Mouse (Mus musculus) kidney, embryonic 14.5 days (tissue): ENCODE measurements at regions not wholly inside any gene's neighbourhood (a gene's known extent, or its start where the extent isn't known, plus 50 kb on each side); places are given as distances from the start of the nearest gene placed in this dataset.

ENCODE experiments used
- ATAC-seq: fragments of 200-750 bp; cut with Nextera tagmentation; 2 replicates; pipeline ENCODE4 v1.8.0; 2017; ENCODE audit warnings: moderate number of reproducible peaks, mild to moderate bottlenecking, moderate TSS enrichment, moderate library complexity; ENCODE audit not compliant: low FRiP score, low TSS enrichment
- H3K27ac ChIP-seq: fragments of 300-500 bp; sonication (generic); 2 replicates; pipeline ENCODE4 v1.5.1; 2014; ENCODE audit warnings: low read depth, mild to moderate bottlenecking, low read length, moderate library complexity, mixed read lengths
- H3K27me3 ChIP-seq: fragments of 300-500 bp; sonication (generic); 2 replicates; pipeline ENCODE4 v1.6.1; 2014; ENCODE audit warnings: mild to moderate bottlenecking, low read length; ENCODE audit not compliant: control insufficient read depth, insufficient read depth
- H3K36me3 ChIP-seq: fragments of 300-500 bp; sonication (generic); 2 replicates; pipeline ENCODE4 v1.6.1; 2014; ENCODE audit warnings: low read length, mixed read lengths; ENCODE audit not compliant: control insufficient read depth, insufficient read depth
- H3K4me1 ChIP-seq: fragments of 300-500 bp; sonication (generic); 2 replicates; pipeline ENCODE4 v1.6.1; 2014; ENCODE audit warnings: low read length, mixed read lengths; ENCODE audit not compliant: control insufficient read depth, insufficient read depth
- H3K4me2 ChIP-seq: fragments of 300-500 bp; sonication (generic); replicated peaks from 2 replicates; pipeline ENCODE4 v1.6.1; 2014; ENCODE audit warnings: low read depth, mild to moderate bottlenecking, low read length
- H3K4me3 ChIP-seq: fragments of 300-500 bp; sonication (generic); 2 replicates; pipeline ENCODE4 v1.5.1; 2014; ENCODE audit warnings: mild to moderate bottlenecking, low read length
- H3K9ac ChIP-seq: fragments of 300-500 bp; sonication (generic); 2 replicates; pipeline ENCODE4 v1.6.1; 2014; ENCODE audit warnings: low read depth, mild to moderate bottlenecking, low read length, moderate library complexity
- H3K9me3 ChIP-seq: fragments of 300-500 bp; sonication (generic); 2 replicates; pipeline ENCODE4 v1.6.1; 2016; ENCODE audit warnings: low read length; ENCODE audit not compliant: control insufficient read depth
- WGBS: fragments of 180-500 bp; shearing (Covaris S2); extraction: QIAGEN DNeasy Blood & Tissue Kit; methylation state at CpG from one replicate; pipeline ENCODE4 v1.1.7; 2014; 5-methylcytosine and 5-hydroxymethylcytosine counted together

DNA sequence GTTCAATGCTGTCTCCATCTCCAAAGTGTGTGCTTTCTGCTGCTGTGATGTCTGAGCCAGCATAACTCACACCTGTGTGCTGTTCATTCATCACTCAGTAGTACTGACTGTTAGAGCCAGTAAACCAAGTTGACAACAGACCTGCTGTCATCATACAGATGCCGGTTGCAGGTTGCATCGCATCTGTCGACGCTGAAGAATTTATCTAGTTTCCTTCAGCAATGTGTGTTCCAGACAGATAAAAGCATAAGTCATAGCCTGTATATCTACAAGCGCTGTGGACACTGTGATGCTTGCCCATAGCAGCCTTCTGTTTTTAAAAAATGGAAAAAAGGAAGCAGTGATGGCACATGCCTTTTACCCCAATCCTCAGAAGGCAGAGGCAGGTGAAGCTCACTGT is 524.6 kb upstream of the Adamts9 start:
- Histone ChIP-seq H3K36me3 (no peaks in the 10 kb centered on the region), H3K9ac (no peak overlapping the region), H3K9me3 (no peaks in the 10 kb centered on the region), H3K27me3 (no peaks in the 10 kb centered on the region), H3K27ac (no peak overlapping the region), H3K4me1 (no peaks in the 10 kb centered on the region), H3K4me2 (no peak overlapping the region), H3K4me3 (no peak overlapping the region)
- no peak for ATAC-seq
- WGBS, result 95% methylated on average over 5 of the region's 5 CpGs

- Histone ChIP-seq H3K4me3 (no peak overlapping the region), H3K4me2 (no peak overlapping the region), H3K9me3 (no peaks in the 10 kb centered on the region), H3K36me3 (no peaks in the 10 kb centered on the region), H3K27ac (no peak overlapping the region), H3K27me3 (no peaks in the 10 kb centered on the region), H3K9ac (no peak overlapping the region), H3K4me1 (no peaks in the 10 kb centered on the region)
- ATAC-seq, result no peak
- 94% methylated on average over 4 of the region's 4 CpGs for WGBS
Measured at GRCm38 (mm10) chr6:93462861-93463260, 519.6 kb upstream of the Adamts9 start.

DNA sequence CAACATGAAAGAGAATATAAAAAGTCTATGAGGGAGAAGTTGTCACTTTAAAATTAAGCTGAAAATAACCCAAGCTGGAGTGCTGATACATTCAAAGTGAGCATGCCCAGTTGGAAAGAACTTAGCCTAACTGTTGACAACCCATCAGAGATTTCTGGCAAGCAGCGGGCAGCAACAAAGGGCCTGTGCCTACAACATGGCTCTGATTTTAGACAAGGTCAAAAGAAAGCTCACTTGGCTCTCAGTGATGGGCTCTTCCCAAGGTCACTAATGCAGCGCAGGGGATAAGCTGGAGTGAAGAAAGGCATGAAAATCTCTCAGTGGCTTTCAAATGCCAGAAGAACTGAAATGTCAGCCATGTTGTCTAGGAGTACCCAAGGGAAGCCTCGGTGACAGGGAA is 518.1 kb upstream of the Adamts9 start:
- H3K9me3 ChIP-seq, result no peaks in the 10 kb centered on the region
- H3K4me2 ChIP-seq, result no peak overlapping the region
- H3K36me3 ChIP-seq, result no peaks in the 10 kb centered on the region
- no peak overlapping the region for H3K9ac ChIP-seq
- H3K4me3 ChIP-seq, result no peak overlapping the region
- no peak for ATAC-seq
- no peak overlapping the region for H3K27ac ChIP-seq
- no peaks in the 10 kb centered on the region for H3K27me3 ChIP-seq
- 87% methylated on average over 3 of the region's 3 CpGs for WGBS
- no peaks in the 10 kb centered on the region for H3K4me1 ChIP-seq

DNA sequence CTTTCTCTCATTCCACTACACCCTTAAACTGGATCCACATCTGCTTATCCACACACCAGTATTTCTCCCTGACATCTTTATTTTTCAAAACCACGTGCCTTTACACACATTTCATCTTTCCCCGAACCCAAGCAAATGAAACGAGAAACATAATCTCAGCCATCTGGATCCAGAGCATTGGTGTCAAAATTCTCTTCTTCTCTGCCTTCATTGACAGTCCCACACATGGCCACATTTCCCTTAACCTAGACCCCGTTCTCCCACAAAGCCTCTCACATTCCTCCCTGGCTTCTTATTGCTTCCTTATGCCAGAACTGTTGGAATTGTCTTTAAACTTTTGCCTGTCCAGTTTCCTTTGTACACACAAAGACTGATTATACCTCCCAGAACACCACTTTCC is 514.3 kb upstream of the Adamts9 start:
- H3K4me2 ChIP-seq, result no peak overlapping the region
- no peaks in the 10 kb centered on the region for H3K36me3 ChIP-seq
- H3K4me3 ChIP-seq, result no peak overlapping the region
- H3K27ac ChIP-seq, result no peak overlapping the region
- no peaks in the 10 kb centered on the region for H3K9me3 ChIP-seq
- WGBS, result 53% methylated on average over 4 of the region's 4 CpGs
- no peak overlapping the region for H3K9ac ChIP-seq
- H3K4me1 ChIP-seq, result no peaks in the 10 kb centered on the region
- H3K27me3 ChIP-seq, result no peaks in the 10 kb centered on the region
- ATAC-seq, result no peak

- Histone ChIP-seq H3K36me3 (no peaks in the 10 kb centered on the region), H3K27ac (no peak overlapping the region), H3K4me3 (no peak overlapping the region), H3K9me3 (no peaks in the 10 kb centered on the region), H3K27me3 (no peaks in the 10 kb centered on the region), H3K9ac (no peak overlapping the region), H3K4me2 (no peak overlapping the region), H3K4me1 (no peaks in the 10 kb centered on the region)
- WGBS, result 92% methylated on average over 9 of the region's 9 CpGs
- ATAC-seq, result no peak
Measured at GRCm38 (mm10) chr6:93456383-93457033, 513.2 kb upstream of the Adamts9 start.

GRCm38 (mm10) chr6:93445568-93445967 is 502.3 kb upstream of the Adamts9 start:
- no peaks in the 10 kb centered on the region for H3K27me3 ChIP-seq
- H3K4me2 ChIP-seq, result no peak overlapping the region
- no peak overlapping the region for H3K27ac ChIP-seq
- H3K36me3 ChIP-seq, result no peaks in the 10 kb centered on the region
- H3K9ac ChIP-seq, result no peak overlapping the region
- H3K4me1 ChIP-seq, result peaks cover 9% of the 10 kb centered on the region
- H3K9me3 ChIP-seq, result no peaks in the 10 kb centered on the region
- ATAC-seq, result no peak
- H3K4me3 ChIP-seq, result no peak overlapping the region
- 68% methylated on average over 16 of the region's 16 CpGs for WGBS

DNA sequence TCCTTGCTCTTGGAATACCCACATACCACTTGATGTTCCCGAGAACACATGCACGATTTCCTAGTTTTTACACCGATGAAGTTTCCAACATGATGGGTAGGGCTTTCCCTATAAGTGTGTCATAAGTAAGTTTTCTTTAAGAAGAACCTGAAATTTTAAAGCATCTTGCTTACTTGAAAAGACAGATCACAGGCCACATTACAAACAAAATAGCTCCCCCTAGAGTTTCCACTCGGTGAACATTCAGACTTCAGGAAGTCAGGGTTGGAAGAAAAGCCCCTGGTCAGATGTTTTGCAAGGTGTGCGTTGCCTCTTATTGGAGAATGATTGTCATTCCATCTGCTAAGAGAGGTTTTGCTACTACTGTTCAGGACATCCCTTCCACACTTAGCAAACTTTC is 501.8 kb upstream of the Adamts9 start:
- WGBS, result 62% methylated on average over 5 of the region's 5 CpGs
- no peaks in the 10 kb centered on the region for H3K27me3 ChIP-seq
- no peaks in the 10 kb centered on the region for H3K36me3 ChIP-seq
- H3K9ac ChIP-seq, result no peak overlapping the region
- H3K4me2 ChIP-seq, result no peak overlapping the region
- H3K4me3 ChIP-seq, result no peak overlapping the region
- H3K9me3 ChIP-seq, result no peaks in the 10 kb centered on the region
- ATAC-seq, result no peak
- H3K27ac ChIP-seq, result no peak overlapping the region
- peaks cover 9% of the 10 kb centered on the region for H3K4me1 ChIP-seq

DNA sequence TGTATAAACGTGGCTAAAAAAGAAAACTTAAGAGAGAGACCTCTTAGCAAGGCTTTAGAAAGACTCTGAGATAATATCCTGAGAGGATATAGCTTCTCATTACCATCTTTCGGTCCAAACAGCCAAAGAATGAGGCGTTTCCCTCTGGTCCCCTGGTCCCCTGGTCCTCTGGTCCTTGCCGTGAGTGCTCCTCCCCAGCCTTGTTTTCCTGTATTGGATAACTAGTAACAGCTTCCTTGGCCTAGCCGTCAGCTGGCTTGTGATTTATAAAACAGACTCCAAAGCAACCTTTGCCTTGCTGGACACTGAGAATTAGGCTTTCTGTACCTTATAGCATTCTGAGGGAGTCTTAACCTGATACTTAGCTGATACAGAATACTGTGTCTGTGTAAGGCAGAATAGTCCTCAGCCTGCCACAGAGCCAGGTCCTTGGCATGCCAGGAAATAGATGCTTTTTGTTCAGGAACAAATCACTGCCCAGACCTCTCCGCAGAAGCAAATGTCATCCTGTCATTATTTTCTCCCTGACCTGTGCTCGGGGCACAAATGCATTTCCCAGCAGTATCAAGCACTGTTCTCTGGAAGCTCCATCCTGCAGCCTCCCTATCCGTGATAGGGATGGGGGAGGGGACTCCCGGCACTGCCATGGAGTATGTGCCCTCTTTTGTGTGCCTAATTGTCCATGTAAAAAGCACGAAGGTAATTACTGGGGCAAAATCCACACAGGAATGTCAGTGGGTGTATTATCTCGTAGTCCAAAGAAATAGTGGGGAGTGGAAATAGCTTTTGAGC is 500.7 kb upstream of the Adamts9 start:
- H3K9ac ChIP-seq, result no peak overlapping the region
- 17% methylated on average over 11 of the region's 11 CpGs for WGBS

DNA sequence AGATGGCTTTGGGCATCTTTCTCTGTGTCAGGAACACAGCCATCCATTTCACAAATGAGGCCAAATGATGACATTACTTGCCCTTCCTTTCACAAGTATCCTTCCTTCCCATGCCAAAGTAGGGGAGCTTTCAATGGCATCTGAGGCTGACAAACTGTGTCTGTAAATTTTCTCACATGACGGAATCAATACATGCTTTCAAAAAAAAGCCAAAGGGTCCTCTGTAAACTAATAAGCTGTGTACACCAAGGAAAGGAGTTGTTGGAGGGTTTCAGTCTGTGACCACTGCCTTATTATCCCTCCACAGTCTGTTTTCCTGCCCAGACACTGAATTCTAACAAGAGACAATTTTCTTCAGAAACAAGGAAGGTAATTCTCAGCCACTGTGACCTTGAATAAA is 490.2 kb upstream of the Adamts9 start:
- no peak for ATAC-seq
- no peaks in the 10 kb centered on the region for H3K9me3 ChIP-seq
- WGBS, result 97% methylated on average over 1 of the region's 1 CpGs

More for the DNA sequence above, 500.7 kb upstream of the Adamts9 start:
- Histone ChIP-seq H3K27me3 (no peaks in the 10 kb centered on the region), H3K27ac (no peak overlapping the region), H3K4me2 (no peak overlapping the region; the same call in 1 of the 2 replicates), H3K4me1 (peaks cover 9% of the 10 kb centered on the region), H3K36me3 (no peaks in the 10 kb centered on the region), H3K4me3 (no peak overlapping the region), H3K9me3 (no peaks in the 10 kb centered on the region)
- peak; percentile 68; the same call in 1 of the 2 replicates for ATAC-seq

More for the DNA sequence above, 490.2 kb upstream of the Adamts9 start:
- no peak overlapping the region for H3K4me3 ChIP-seq
- no peak overlapping the region for H3K9ac ChIP-seq
- H3K4me2 ChIP-seq, result no peak overlapping the region
- no peaks in the 10 kb centered on the region for H3K27me3 ChIP-seq
- H3K27ac ChIP-seq, result no peak overlapping the region
- no peaks in the 10 kb centered on the region for H3K4me1 ChIP-seq
- no peaks in the 10 kb centered on the region for H3K36me3 ChIP-seq
